Comparison of ENCODE assay signal across 7 mouse cellular contexts in genomic region chr3:83994217-83994839, GRCm38 (mm10). TPM values are rescaled to one million over a fixed set of nuclear protein-coding genes. Genes with fewer than 3 reads are reported as not detected.
A peak's percentile ranks its signal among the peaks of the same experiment; 100 is the strongest.
DNase-seq lines count a peak whose midpoint lies in the region; TF ChIP-seq lines count a peak whose summit lies in the region.

No protein-coding gene starts in this region.

- WGBS in kidney, adult 2 months = 31% methylated on average over 8 of the region's 8 CpGs

- no peak overlapping the region for H3K27ac ChIP-seq in kidney, adult 2 months (ENCODE audit: insufficient read depth, low read depth, low read length)

- H3K4me1 ChIP-seq in kidney, adult 2 months (ENCODE audit: control insufficient read depth, insufficient read depth, low read length) = 0 out of 2 replicates have a peak, but pooled peaks cover 2% of the 10 kb centered on the region

- no peaks in the 10 kb centered on the region for H3K27me3 ChIP-seq in kidney, adult 2 months (replicated peaks; ENCODE audit: control insufficient read depth, insufficient read depth, low read length)

- peak; percentile 89 for DNase-seq in ES-CJ7 (ENCODE audit: low read depth, low spot score)
- peak; percentile 82 for DNase-seq in embryo, embryonic 11 days
- DNase-seq in kidney, adult 2 months = peak; percentile 28
- DNase-seq in lung, postnatal 14 days = peak; percentile 30
- no peak for DNase-seq in natural killer cell, adult 2 months (ENCODE audit: low spot score in 2 of 2)
- DNase-seq in urinary bladder, postnatal 14 days (ENCODE audit: low spot score) = no peak
- no peak for DNase-seq in layer of hippocampus, adult 9-10 months (ENCODE audit: low spot score)

- H3K36me3 ChIP-seq in kidney, adult 2 months (ENCODE audit: control insufficient read depth, insufficient read depth, low read length) = no peaks in the 10 kb centered on the region

- H3K4me3 ChIP-seq in kidney, adult 2 months (ENCODE audit: insufficient read depth, low read depth, low read length) = no peak overlapping the region

- no peak for TF ChIP-seq CTCF in kidney, adult 2 months (conservative IDR thresholded peaks at IDR 0.05; ENCODE audit: insufficient read depth, insufficient read length, low read depth, low read length)

- TF ChIP-seq POLR2A in kidney, adult 2 months (IDR thresholded peaks at IDR 0.05; ENCODE audit: low read depth, low read length) = no peak

RNA-seq across cellular contexts. Expression of gene Tmem131l, which starts 45.6 kb away (rescaled TPM):
- polyA plus RNA-seq in kidney, adult 2 months (2012; rRNA removed) = 8.8 and 9.8 TPM in 2 replicates

Comparison
In these comparisons a context has a peak if more than half of its experiments do, and no peak if none do; other contexts are left out.
1. DNase-seq: peak in ES-CJ7 (single experiment), embryo, embryonic 11 days (single experiment), kidney, adult 2 months (single experiment) and lung, postnatal 14 days (single experiment); none in natural killer cell, adult 2 months (0 of 2), urinary bladder, postnatal 14 days (single experiment) and layer of hippocampus, adult 9-10 months (single experiment).